Mouse (Mus musculus) intestine, embryonic 15.5 days (tissue): Measurements from ENCODE around the gene Agbl3. TPM values are rescaled to one million over a fixed set of nuclear protein-coding genes. Genes with fewer than 3 reads are reported as not detected.

Experiments used
- ATAC-seq: fragments of 200-750 bp; cut with Nextera tagmentation; 2 replicates; pipeline ENCODE4 v1.8.0; 2017; ENCODE audit warnings: moderate TSS enrichment, moderate library complexity
- H3K27ac ChIP-seq: fragments of 300-500 bp; sonication (generic); 2 replicates; pipeline ENCODE4 v1.5.1; 2015; ENCODE audit warnings: mild to moderate bottlenecking, inconsistent platforms
- H3K27me3 ChIP-seq: fragments of 300-500 bp; sonication (generic); replicated peaks from 2 replicates; pipeline ENCODE4 v1.6.1; 2015; ENCODE audit warnings: inconsistent platforms
- H3K36me3 ChIP-seq: fragments of 300-500 bp; sonication (generic); 2 replicates; pipeline ENCODE4 v1.6.1; 2015; ENCODE audit warnings: inconsistent platforms
- H3K4me1 ChIP-seq: fragments of 300-500 bp; sonication (generic); replicated peaks from 2 replicates; pipeline ENCODE4 v1.6.1; 2015; ENCODE audit warnings: inconsistent platforms
- H3K4me2 ChIP-seq: fragments of 300-500 bp; sonication (generic); replicated peaks from 2 replicates; pipeline ENCODE4 v1.6.1; 2015; ENCODE audit warnings: mild to moderate bottlenecking, inconsistent platforms
- H3K4me3 ChIP-seq: fragments of 300-500 bp; sonication (generic); replicated peaks from 2 replicates; pipeline ENCODE4 v1.5.1; 2015; ENCODE audit warnings: inconsistent platforms
- H3K9ac ChIP-seq: fragments of 300-500 bp; sonication (generic); 2 replicates; pipeline ENCODE4 v1.6.1; 2015; ENCODE audit warnings: inconsistent platforms
- H3K9me3 ChIP-seq: fragments of 300-500 bp; sonication (generic); 2 replicates; pipeline ENCODE4 v1.6.1; 2016; ENCODE audit warnings: inconsistent platforms
- WGBS: fragments of 180-500 bp; shearing (Covaris S2); methylation state at CpG from one replicate; pipeline ENCODE4 v1.1.7; 2015; 5-methylcytosine and 5-hydroxymethylcytosine counted together
- polyA plus RNA-seq: library from polyadenylated mRNA; unstranded; fragments of >200 nt; fragmentation: Nextera tagmentation; extraction: Ambion mirVana; gene quantifications from 2 replicates; pipeline ENCODE4 v1.2.1, GENCODE M21; 2015

Gene Agbl3
- polyA plus RNA-seq, 1 experiment from 2014 or later: 4.7 TPM

GRCm38 (mm10) chr6:34810651-34811050 lies 30.4 kb downstream of the Agbl3 start:
- Histone ChIP-seq H3K4me1 (no peaks in the 10 kb centered on the region), H3K27ac (no peak overlapping the region), H3K9me3 (no peaks in the 10 kb centered on the region), H3K36me3 (no peaks in the 10 kb centered on the region), H3K4me3 (no peak overlapping the region), H3K4me2 (no peak overlapping the region), H3K9ac (no peak overlapping the region), H3K27me3 (no peaks in the 10 kb centered on the region)
- whole genome bisulfite sequencing: 93% methylated on average over 4 of the region's 4 CpGs
- ATAC-seq: no peak

GRCm38 (mm10) chr6:34824406-34824805 lies 44.2 kb downstream of the Agbl3 start:
- Histone ChIP-seq H3K4me2 (no peak overlapping the region), H3K36me3 (no peaks in the 10 kb centered on the region), H3K9me3 (no peaks in the 10 kb centered on the region), H3K27me3 (no peaks in the 10 kb centered on the region), H3K27ac (no peak overlapping the region), H3K4me1 (no peaks in the 10 kb centered on the region), H3K4me3 (no peak overlapping the region), H3K9ac (no peak overlapping the region)
- no peak for ATAC-seq

- no peaks in the 10 kb centered on the region for H3K4me1 ChIP-seq
- no peak for ATAC-seq
- H3K9ac ChIP-seq: no peak overlapping the region
- WGBS: 96% methylated on average over 5 of the region's 5 CpGs
- no peaks in the 10 kb centered on the region for H3K27me3 ChIP-seq
- H3K27ac ChIP-seq: no peak overlapping the region
- H3K4me2 ChIP-seq: no peak overlapping the region
- no peaks in the 10 kb centered on the region for H3K36me3 ChIP-seq
- no peaks in the 10 kb centered on the region for H3K9me3 ChIP-seq
- H3K4me3 ChIP-seq: no peak overlapping the region
These were observed 52.1 kb downstream of the Agbl3 start for GRCm38 (mm10) chr6:34832352-34832751.

GRCm38 (mm10) chr6:34861546-34862053 lies 81.4 kb downstream of the Agbl3 start:
- no peak overlapping the region for H3K9ac ChIP-seq
- H3K4me2 ChIP-seq: no peak overlapping the region
- no peaks in the 10 kb centered on the region for H3K9me3 ChIP-seq
- no peak overlapping the region for H3K4me3 ChIP-seq
- no peaks in the 10 kb centered on the region for H3K36me3 ChIP-seq
- no peaks in the 10 kb centered on the region for H3K27me3 ChIP-seq
- no peak for ATAC-seq
- no peak overlapping the region for H3K27ac ChIP-seq
- peaks cover 11% of the 10 kb centered on the region; the same call in 1 of the 2 replicates for H3K4me1 ChIP-seq
- 91% methylated on average over 11 of the region's 11 CpGs for WGBS

- Histone ChIP-seq H3K4me1 (peaks cover 15% of the 10 kb centered on the region; the same call in 1 of the 2 replicates), H3K9me3 (no peaks in the 10 kb centered on the region), H3K9ac (no peak overlapping the region), H3K4me3 (no peak overlapping the region), H3K4me2 (peak overlapping the region; percentile 46), H3K36me3 (no peaks in the 10 kb centered on the region), H3K27ac (no peak overlapping the region), H3K27me3 (no peaks in the 10 kb centered on the region)
- ATAC-seq: peak; percentile 2; the same call in 1 of the 2 replicates
- 91% methylated on average over 6 of the region's 6 CpGs for WGBS
These were observed 82.1 kb downstream of the Agbl3 start for GRCm38 (mm10) chr6:34862381-34862780.

GRCm38 (mm10) chr6:34862791-34863403 lies 82.7 kb downstream of the Agbl3 start, which contains the start of gene Tmem140:
TSS of gene Tmem140 (plus strand) at chr6:34863146.
- Histone ChIP-seq H3K27ac (no peak within 1 kb of the TSS), H3K4me3 (peak within 1 kb of the TSS; percentile 20; the same call in 1 of the 2 replicates), H3K36me3 (no peaks in the 10 kb centered on the region), H3K9me3 (no peaks in the 10 kb centered on the region), H3K27me3 (no peaks in the 10 kb centered on the region), H3K4me1 (peaks cover 15% of the 10 kb centered on the region; the same call in 1 of the 2 replicates), H3K9ac (no peak within 1 kb of the TSS), H3K4me2 (peak within 1 kb of the TSS; percentile 46)
- ATAC-seq: peak; percentile 64
- WGBS: 19% methylated on average over 11 of the region's 11 CpGs

- H3K9me3 ChIP-seq: no peaks in the 10 kb centered on the region
- ATAC-seq: no peak
- peaks cover 15% of the 10 kb centered on the region; the same call in 1 of the 2 replicates for H3K4me1 ChIP-seq
- peak overlapping the region; percentile 14; the same call in 1 of the 2 replicates for H3K4me2 ChIP-seq
- H3K27me3 ChIP-seq: no peaks in the 10 kb centered on the region
- no peak overlapping the region for H3K27ac ChIP-seq
- no peak overlapping the region for H3K4me3 ChIP-seq
- WGBS: 67% methylated on average over 9 of the region's 9 CpGs
- no peak overlapping the region for H3K9ac ChIP-seq
- no peaks in the 10 kb centered on the region for H3K36me3 ChIP-seq
These were observed 83.7 kb downstream of the Agbl3 start for GRCm38 (mm10) chr6:34863786-34864514.

- Histone ChIP-seq H3K9ac (no peak overlapping the region), H3K9me3 (no peaks in the 10 kb centered on the region), H3K4me3 (no peak overlapping the region), H3K4me2 (no peak overlapping the region), H3K4me1 (peaks cover 15% of the 10 kb centered on the region; the same call in 1 of the 2 replicates), H3K36me3 (no peaks in the 10 kb centered on the region), H3K27ac (peak overlapping the region; percentile 27; the same call in 1 of the 2 replicates), H3K27me3 (no peaks in the 10 kb centered on the region)
- ATAC-seq: no peak
- WGBS: 46% methylated on average over 5 of the region's 5 CpGs
These were observed 85.0 kb downstream of the Agbl3 start for GRCm38 (mm10) chr6:34865213-34865612.

GRCm38 (mm10) chr6:34865711-34866593 lies 85.7 kb downstream of the Agbl3 start:
- H3K27me3 ChIP-seq: no peaks in the 10 kb centered on the region
- ATAC-seq: peak; percentile 62
- no peaks in the 10 kb centered on the region for H3K36me3 ChIP-seq
- no peak overlapping the region for H3K4me3 ChIP-seq
- peak overlapping the region; percentile 54; the same call in 1 of the 2 replicates for H3K27ac ChIP-seq
- no peaks in the 10 kb centered on the region for H3K9me3 ChIP-seq
- H3K9ac ChIP-seq: no peak overlapping the region
- peaks cover 15% of the 10 kb centered on the region; the same call in 1 of the 2 replicates for H3K4me1 ChIP-seq
- peak overlapping the region; percentile 14; the same call in 1 of the 2 replicates for H3K4me2 ChIP-seq
- 29% methylated on average over 7 of the region's 7 CpGs for WGBS

GRCm38 (mm10) chr6:34866786-34867185 lies 86.6 kb downstream of the Agbl3 start:
- Histone ChIP-seq H3K27ac (no peak overlapping the region), H3K4me3 (no peak overlapping the region), H3K36me3 (no peaks in the 10 kb centered on the region), H3K9ac (no peak overlapping the region), H3K9me3 (no peaks in the 10 kb centered on the region), H3K4me2 (no peak overlapping the region), H3K4me1 (peaks cover 15% of the 10 kb centered on the region; the same call in 1 of the 2 replicates), H3K27me3 (no peaks in the 10 kb centered on the region)
- ATAC-seq: no peak
- WGBS: 70% methylated on average over 8 of the region's 8 CpGs

GRCm38 (mm10) chr6:34867301-34867994 lies 87.2 kb downstream of the Agbl3 start:
- Histone ChIP-seq H3K9me3 (no peaks in the 10 kb centered on the region), H3K4me1 (peaks cover 15% of the 10 kb centered on the region; the same call in 1 of the 2 replicates), H3K4me3 (no peak overlapping the region), H3K9ac (no peak overlapping the region), H3K36me3 (no peaks in the 10 kb centered on the region), H3K4me2 (no peak overlapping the region), H3K27me3 (no peaks in the 10 kb centered on the region), H3K27ac (no peak overlapping the region)
- WGBS: 79% methylated on average over 16 of the region's 16 CpGs
- ATAC-seq: no peak
